Mouse (Mus musculus) brain, embryonic 14.5 days (tissue): ENCODE results near the gene Pgm5. TPM values are rescaled to one million over a fixed set of nuclear protein-coding genes. Genes with fewer than 3 reads are reported as not detected.

ENCODE experiments used
- DNase-seq: peaks from one replicate; pipeline ENCODE4 v3.0.0-alpha.2; 2011; ENCODE audit warnings: low read depth
- CTCF ChIP-seq: fragments of 200-500 bp; IDR thresholded peaks from 2 replicates; pipeline ENCODE4 v1.5.1; 2012; ENCODE audit warnings: inconsistent platforms, mild to moderate bottlenecking, moderate library complexity, borderline replicate concordance; ENCODE audit not compliant: insufficient read depth, insufficient read length; ENCODE audit errors: extremely low read depth
- POLR2A ChIP-seq: fragments of 200-500 bp; IDR thresholded peaks from 2 replicates; pipeline ENCODE4 v1.6.1; 2012; ENCODE audit warnings: mild to moderate bottlenecking, inconsistent platforms, borderline replicate concordance; ENCODE audit not compliant: poor library complexity, insufficient read depth, insufficient read length, severe bottlenecking; ENCODE audit errors: extremely low read depth
- polyA plus RNA-seq: library from polyadenylated mRNA; depleted of rRNA; stranded (reverse); fragments of >200 nt; gene quantifications from 2 replicates; pipeline ENCODE4 v1.2.3, GENCODE M21; 2012

Gene Pgm5
- polyA plus RNA-seq, 1 experiment = 6.7 TPM

DNA sequence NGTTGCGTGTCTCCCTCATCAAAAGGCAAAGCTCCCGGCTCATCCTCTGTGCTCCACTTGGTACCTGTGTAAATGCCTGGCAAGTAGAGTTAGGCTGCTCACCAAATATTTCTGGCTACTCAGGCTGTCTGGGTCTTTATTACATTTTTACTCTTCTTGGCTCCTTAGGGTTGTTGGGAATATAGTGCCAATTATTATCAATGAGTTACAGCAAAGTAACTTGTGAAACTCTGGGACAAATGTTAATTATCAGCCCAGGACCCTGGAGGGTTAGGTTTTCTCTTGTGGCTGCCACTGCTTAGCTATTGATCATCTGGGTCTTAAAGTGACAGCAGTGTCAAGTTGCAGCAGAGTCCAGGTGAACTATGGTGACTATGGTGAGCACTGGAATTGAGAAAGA is 199.3 kb downstream of the Pgm5 start:
- no peak for TF ChIP-seq POLR2A
- no peak for TF ChIP-seq CTCF
- DNase-seq = no peak

GRCm38 (mm10) chr19:24656981-24657380 is 204.7 kb downstream of the Pgm5 start:
- no peak for DNase-seq
- TF ChIP-seq CTCF = no peak
- TF ChIP-seq POLR2A = no peak

DNA sequence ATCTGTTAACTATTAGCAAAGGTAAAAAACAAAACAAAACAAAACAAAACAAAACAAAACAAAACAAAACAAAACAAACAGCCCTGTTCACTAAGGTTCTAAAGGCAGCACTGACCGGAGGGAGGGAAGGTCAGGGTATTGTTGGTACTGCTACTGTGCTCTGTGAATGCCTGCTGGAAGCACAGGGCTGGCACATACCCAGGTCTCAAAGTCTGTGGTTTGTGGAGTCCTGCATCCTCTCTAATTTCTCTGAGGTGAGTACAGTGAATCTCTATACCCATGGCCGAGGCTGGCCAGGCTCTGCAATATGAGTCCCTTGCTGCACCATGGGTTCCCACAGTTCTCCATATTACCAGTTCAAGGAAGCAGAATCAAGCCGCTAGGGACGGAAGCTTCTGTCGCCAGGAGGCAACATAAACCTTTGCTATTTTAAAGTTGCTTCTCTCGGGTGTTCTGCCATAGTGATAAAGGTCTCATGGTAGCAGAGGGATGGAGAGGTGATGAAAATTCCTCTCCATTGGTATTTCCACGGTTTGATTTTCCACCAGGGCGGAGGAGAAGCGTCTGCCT is 208.3 kb downstream of the Pgm5 start:
- TF ChIP-seq CTCF (no peak), POLR2A (no peak)
- no peak for DNase-seq

DNA sequence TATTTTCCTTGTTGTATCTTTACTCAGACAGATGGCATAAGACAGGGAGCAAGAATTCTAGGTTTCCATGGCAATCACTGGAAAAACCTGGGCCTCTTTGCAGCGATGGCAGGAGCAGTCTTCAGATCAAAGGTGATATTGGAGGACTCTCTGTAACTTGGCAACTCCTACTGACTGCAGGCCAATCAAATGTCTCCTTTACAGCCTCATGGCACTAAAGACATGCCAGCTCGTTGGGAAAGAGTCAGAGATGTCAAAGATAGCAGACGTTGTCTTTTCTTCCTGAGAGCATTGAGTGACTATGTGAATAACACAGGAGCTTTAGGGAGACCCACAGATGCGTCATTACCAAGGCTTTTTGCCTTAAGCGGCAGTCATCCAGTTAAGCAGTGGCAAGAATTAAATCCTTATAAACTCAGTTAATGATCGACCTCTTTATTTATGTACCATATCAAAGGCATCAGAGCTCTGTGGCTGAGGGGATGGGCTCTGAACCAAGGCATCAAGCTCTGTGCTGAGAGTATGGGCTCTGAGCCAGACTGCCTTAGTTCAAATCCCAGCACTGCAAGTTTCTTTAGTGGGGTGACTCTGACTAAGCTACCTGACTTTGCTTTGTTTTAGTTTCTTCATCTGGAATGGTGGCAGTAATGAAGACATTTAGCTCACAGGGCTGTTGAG is 209.2 kb downstream of the Pgm5 start:
- TF ChIP-seq POLR2A (no peak), CTCF (no peak)
- DNase-seq = peak; percentile 84

DNA sequence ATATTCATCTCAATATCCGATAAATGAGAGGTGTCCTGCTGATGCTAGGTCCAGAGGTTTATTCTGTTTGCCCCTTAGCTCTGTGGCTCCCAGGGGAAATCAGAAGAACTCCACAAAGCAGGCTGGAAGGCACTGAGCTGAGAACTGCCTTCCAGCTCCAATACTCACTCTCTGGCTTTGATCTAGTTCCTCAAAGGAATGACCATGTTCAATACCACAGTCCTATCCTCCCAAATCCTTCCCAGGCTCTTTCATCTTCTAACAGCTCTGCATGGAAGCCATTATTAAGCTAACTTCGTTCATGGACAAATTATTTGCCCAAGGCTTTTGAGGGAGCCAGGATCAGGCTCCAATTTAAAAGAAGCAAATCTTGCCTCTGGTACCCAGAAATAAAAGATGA is 210.1 kb downstream of the Pgm5 start:
- peak; percentile 57 for DNase-seq
- TF ChIP-seq POLR2A (no peak), CTCF (no peak)

GRCm38 (mm10) chr19:24650428-24650827 is 211.2 kb downstream of the Pgm5 start:
- TF ChIP-seq CTCF = no peak
- TF ChIP-seq POLR2A = no peak
- DNase-seq = peak; percentile 49

- no peak for TF ChIP-seq CTCF
- TF ChIP-seq POLR2A = no peak
- DNase-seq = no peak
Measured at GRCm38 (mm10) chr19:24648016-24648415, 213.6 kb downstream of the Pgm5 start.

DNA sequence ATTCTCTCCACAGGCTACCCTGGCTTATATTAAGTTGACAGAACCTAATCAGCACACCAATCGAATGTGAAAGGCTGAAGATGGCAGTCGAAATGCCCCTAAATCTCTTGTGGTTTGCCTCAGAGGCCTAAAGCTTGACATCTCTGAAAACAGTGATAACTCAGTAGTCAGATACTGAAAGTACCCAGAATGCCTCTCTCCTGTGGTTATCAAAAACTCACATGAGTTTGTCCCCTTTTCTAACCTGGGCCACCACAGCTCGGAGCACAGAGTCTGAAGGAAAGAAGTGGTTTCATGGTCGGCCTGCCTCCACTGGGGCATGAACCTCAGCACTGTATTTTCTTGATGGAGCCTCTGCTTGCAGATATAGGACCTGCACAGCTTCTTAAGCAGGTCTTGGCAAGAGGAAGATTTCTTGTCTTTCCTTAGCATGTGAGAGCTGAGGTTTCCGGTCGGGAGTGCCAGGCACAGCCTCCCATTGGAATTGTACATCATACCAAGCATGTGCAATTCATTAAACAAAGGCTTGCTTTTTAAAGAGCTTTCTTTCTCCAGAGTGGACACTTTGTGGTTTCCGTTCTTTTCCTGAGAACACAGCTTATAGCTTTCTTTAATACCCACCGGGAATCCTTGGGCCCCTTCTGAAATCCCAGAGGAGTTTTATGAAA is 215.4 kb downstream of the Pgm5 start:
- DNase-seq = no peak
- TF ChIP-seq CTCF (no peak), POLR2A (no peak)

DNA sequence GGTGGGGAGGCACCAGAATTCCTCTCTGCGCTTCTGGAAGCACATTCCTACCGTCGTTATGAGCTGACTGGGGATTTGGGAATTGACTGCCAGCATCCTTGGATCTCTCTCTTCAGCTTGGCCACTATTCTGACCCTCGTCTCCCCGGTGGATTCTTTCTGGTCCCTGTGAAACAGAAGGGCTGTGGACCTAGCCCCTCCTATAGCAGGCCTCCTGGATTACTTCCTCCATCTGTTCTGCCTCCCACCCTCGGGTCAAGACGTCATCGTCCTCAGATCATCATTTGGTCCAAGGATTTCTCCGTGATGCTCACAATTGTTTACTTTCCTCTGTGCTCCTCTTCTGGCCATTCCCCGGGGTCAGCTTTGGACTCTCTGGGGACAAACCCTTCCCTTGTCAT is 216.7 kb downstream of the Pgm5 start:
- TF ChIP-seq POLR2A (no peak), CTCF (no peak)
- DNase-seq = no peak

DNA sequence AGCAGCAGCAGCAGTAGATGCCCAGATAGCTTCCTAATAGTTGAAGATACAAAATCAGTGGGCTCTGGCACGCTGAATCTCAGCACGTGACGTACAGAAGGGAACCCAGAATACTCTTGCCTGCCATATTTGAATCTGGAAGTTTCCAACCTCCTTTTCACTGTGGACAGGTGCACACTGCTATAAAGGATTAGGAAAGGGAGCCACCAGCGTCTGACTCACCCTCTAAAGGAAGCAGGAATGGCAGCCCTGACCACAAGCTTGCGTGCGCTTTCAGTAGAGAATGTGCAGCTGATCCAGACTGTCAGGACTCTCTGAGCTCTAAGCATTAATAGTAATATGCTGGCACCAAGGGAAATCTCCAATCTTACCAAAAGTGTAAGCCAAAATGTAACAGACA is 220.7 kb downstream of the Pgm5 start:
- TF ChIP-seq POLR2A (no peak), CTCF (no peak)
- no peak for DNase-seq

DNA sequence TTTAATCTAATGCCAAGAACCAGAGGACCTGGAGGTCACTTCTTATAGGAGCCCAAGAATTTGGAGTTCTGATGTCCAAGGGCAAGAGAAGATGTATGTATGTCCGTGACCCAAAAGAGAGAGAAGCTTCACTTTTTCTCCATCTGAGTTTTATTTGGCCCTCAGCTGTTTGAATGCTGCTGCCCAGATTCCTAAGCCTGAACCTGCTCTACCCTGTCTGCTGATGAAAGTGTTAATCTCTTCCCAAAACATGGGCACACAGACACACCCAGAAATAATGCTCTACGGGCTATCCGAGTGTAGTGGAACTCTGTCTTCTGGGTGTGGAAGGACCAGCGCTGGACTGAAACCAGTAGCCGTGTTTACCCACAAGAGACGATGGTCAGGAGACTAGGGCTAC is 223.7 kb downstream of the Pgm5 start:
- DNase-seq = no peak
- no peak for TF ChIP-seq CTCF
- TF ChIP-seq POLR2A = no peak

GRCm38 (mm10) chr19:24636616-24637015 is 225.0 kb downstream of the Pgm5 start:
- no peak for DNase-seq
- no peak for TF ChIP-seq CTCF
- TF ChIP-seq POLR2A = no peak
